Mouse (Mus musculus) gastrocnemius, postnatal 14 days (tissue): ENCODE measurements around the gene Hdx. TPM values are rescaled to one million over a fixed set of nuclear protein-coding genes. Genes with fewer than 3 reads are reported as not detected.
A peak's percentile ranks its signal among the peaks of the same experiment; 100 is the strongest.

ENCODE experiments used
- DNase-seq: peaks from one replicate; pipeline ENCODE4 v3.0.0; 2021; ENCODE audit warnings: mixed read lengths
- intact Hi-C: fragments of 180-260 bp; cut with DNase I; formaldehyde crosslinking; loops from one replicate; pipeline ENCODE4 v1.15.1; 2025; ENCODE audit warnings: low total_unique reads
- long read RNA-seq, 2 experiments: library from polyadenylated mRNA; stranded (forward); transcript quantifications; one replicate each; pipeline ENCODE4 v2.0.0; 2021
- total RNA-seq, 2 experiments: library from RNA; stranded (reverse); gene quantifications; 2 replicates each; pipeline ENCODE4 v1.2.3; 2021

Gene Hdx
- under 1 TPM; 0.27 to 0.33 TPM for total RNA-seq
- long read RNA-seq, experiment 1, result 0 reads
- long read RNA-seq, experiment 2, partial matches to known transcripts, result 0 of 1 reads
- long read RNA-seq, experiment 2, other reads (novel, unspliced or antisense), result 1 of 1 reads

GRCm38 (mm10) chrX:111696356-111697282 lies at the start of gene Hdx:
Gene Hdx (minus strand): TSS chrX:111697079.
- intact Hi-C loops, result no loop called here
- peak; percentile 45 for DNase-seq

- intact Hi-C loops, result no loop called here
- no peak for DNase-seq
Measured at GRCm38 (mm10) chrX:111685665-111686064, 11.2 kb downstream of the Hdx start.

- DNase-seq, result no peak
- intact Hi-C loops, result no loop called here
Measured at GRCm38 (mm10) chrX:111671685-111672084, 25.2 kb downstream of the Hdx start.

- intact Hi-C loops, result no loop called here
- no peak for DNase-seq
Measured at GRCm38 (mm10) chrX:111660381-111660780, 36.5 kb downstream of the Hdx start.

GRCm38 (mm10) chrX:111658671-111659070 lies 38.2 kb downstream of the Hdx start:
- intact Hi-C loops, result no loop called here

GRCm38 (mm10) chrX:111644945-111645344 lies 51.9 kb downstream of the Hdx start:
- no peak for DNase-seq
- intact Hi-C loops, result no loop called here

More at GRCm38 (mm10) chrX:111658671-111659070, 38.2 kb downstream of the Hdx start:
- no peak for DNase-seq

- intact Hi-C loops, result no loop called here
- no peak for DNase-seq
Measured at GRCm38 (mm10) chrX:111640616-111641015, 56.3 kb downstream of the Hdx start.

- intact Hi-C loops, result no loop called here
- no peak for DNase-seq
Measured at GRCm38 (mm10) chrX:111597631-111598161, 99.2 kb downstream of the Hdx start.

- peak; percentile 22 for DNase-seq
- intact Hi-C loops, result no loop called here
Measured at GRCm38 (mm10) chrX:111587616-111588015, 109.3 kb downstream of the Hdx start.

- no peak for DNase-seq
- intact Hi-C loops, result no loop called here
Measured at GRCm38 (mm10) chrX:111577044-111577443, 119.8 kb downstream of the Hdx start.

GRCm38 (mm10) chrX:111537859-111538258 lies 159.0 kb downstream of the Hdx start, which contains the start of gene Rps6ka6:
Gene Rps6ka6 (minus strand): TSS chrX:111537959.
- intact Hi-C loops, result no loop called here
- DNase-seq, result no peak

Other genes with a start within 250 kb of the Hdx start
- 1 to 10 TPM; 1.1 to 1.4 TPM for gene Rps6ka6, start 159.1 kb downstream of the Hdx start, total RNA-seq
- under 1 TPM in 1 of 2 experiments, not detected in 1; 0.21 TPM for gene Gm45194, start 194.3 kb upstream of the Hdx start, total RNA-seq